Mouse (Mus musculus): ENCODE data around the gene Otos.

- TF ChIP-seq CTCF (IDR thresholded peaks at IDR 0.05; ENCODE audit: low read depth, low read length) (no peak), GATA1 (IDR thresholded peaks at IDR 0.05; ENCODE audit: borderline replicate concordance, low read length) (no peak), POLR2AphosphoS5 (IDR thresholded peaks at IDR 0.05; ENCODE audit: insufficient replicate concordance, low read depth, low read length) (no peak), TAL1 (conservative IDR thresholded peaks at IDR 0.05; ENCODE audit: low read depth, low read length) (no peak)
These were observed 1.6 kb downstream of the Otos start for GRCm38 (mm10) chr1:92647026-92647425.
